Mouse (Mus musculus) bone marrow, adult 2 months (tissue): ENCODE results near the gene Pla2g12b.

Experiments
- CTCF ChIP-seq: fragments of 200-500 bp; IDR thresholded peaks from 2 replicates; pipeline ENCODE4 v1.5.1; 2011; ENCODE audit warnings: low read length, control low read depth; ENCODE audit not compliant: control insufficient read depth, insufficient read depth
- POLR2A ChIP-seq: fragments of 200-500 bp; IDR thresholded peaks from 2 replicates; pipeline ENCODE4 v1.6.1; 2011; ENCODE audit warnings: low read depth, mild to moderate bottlenecking, control low read depth, low read length, borderline replicate concordance; ENCODE audit not compliant: control insufficient read depth

DNA sequence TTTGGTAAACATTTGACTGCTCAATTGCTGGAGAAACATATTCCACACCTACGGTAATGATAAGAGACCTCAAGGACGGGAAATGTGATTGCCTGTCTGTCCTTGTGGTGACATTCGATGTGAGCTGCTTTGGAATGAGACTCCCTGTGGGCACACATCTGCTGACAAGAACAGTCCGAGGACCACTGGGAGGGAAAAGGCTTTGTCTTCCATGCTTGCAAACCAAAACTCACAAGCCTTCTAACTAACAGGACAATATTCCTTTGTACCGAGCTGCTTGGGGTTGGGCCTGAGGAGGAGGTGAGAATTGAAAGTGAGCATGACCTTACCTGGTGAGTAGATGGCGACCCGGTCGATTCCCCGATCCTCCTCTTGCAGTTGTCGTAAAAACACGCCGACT lies 63.8 kb downstream of the Pla2g12b start:
- TF ChIP-seq CTCF (no peak), POLR2A (no peak)
